In genomic region chr10:41997691-41998178, GRCm38 (mm10) we compare ENCODE assay signal across 13 mouse cellular contexts. TPM values are rescaled to one million over a fixed set of nuclear protein-coding genes. Genes with fewer than 3 reads are reported as not detected.
DNase-seq lines count a peak whose midpoint lies in the region; ATAC-seq and TF ChIP-seq lines count a peak whose summit lies in the region.
"Had no signal": no experiment of that assay in that cellular context is flagged by ENCODE, and none has a peak within 500 bp of the region (broad histone marks: within the 10 kb centered on the region; RNA-seq: fewer than 3 reads in every experiment).

No protein-coding gene starts in this region.

- TF ChIP-seq CTCF in ES-Bruce4 (IDR thresholded peaks at IDR 0.05; ENCODE audit: low read depth, low read length): no peak

- H3K27me3 ChIP-seq in ES-Bruce4 (ENCODE audit: control insufficient read depth, insufficient read depth, low read length, poor library complexity, severe bottlenecking): no peaks in the 10 kb centered on the region
- no peaks in the 10 kb centered on the region for H3K27me3 ChIP-seq in heart, embryonic 15.5 days
- H3K27me3 ChIP-seq: CH12.LX; limb, embryonic 12.5 days had no signal

- H3K4me1 ChIP-seq in ES-Bruce4 (ENCODE audit: control insufficient read depth, insufficient read depth, low read length): peaks cover 3% of the 10 kb centered on the region
- peaks cover 35% of the 10 kb centered on the region for H3K4me1 ChIP-seq in heart, embryonic 15.5 days (replicated peaks)

- no peaks in the 10 kb centered on the region for H3K9me3 ChIP-seq in ES-Bruce4 (replicated peaks; ENCODE audit: control insufficient read depth, insufficient read depth, low read length, poor library complexity, severe bottlenecking)
- H3K9me3 ChIP-seq in heart, embryonic 15.5 days (replicated peaks): no peaks in the 10 kb centered on the region
- H3K9me3 ChIP-seq: limb, embryonic 12.5 days had no signal

- H3K9ac ChIP-seq in ES-Bruce4 (ENCODE audit: low read depth, poor library complexity, severe bottlenecking): no peak overlapping the region
- no peak overlapping the region for H3K9ac ChIP-seq in heart, embryonic 15.5 days
- H3K9ac ChIP-seq: limb, embryonic 12.5 days had no signal

- H3K27ac ChIP-seq in ES-Bruce4 (ENCODE audit: insufficient read depth, low read length): 0 out of 2 replicates have a peak overlapping the region, but pooled peaks have one; percentile 5
- peak overlapping the region; percentile 79 for H3K27ac ChIP-seq in heart, embryonic 15.5 days
- H3K27ac ChIP-seq: limb, embryonic 12.5 days had no signal

- peak; percentile 96 to 97 for DNase-seq in adrenal gland, adult (ENCODE audit: inconsistent age in 2 of 2, low spot score in 1 of 2)
- peak; percentile 58 to 73 for DNase-seq in lung, adult 18-20 months
- no peak for DNase-seq in gastrocnemius, postnatal 4 days (ENCODE audit: low spot score in 2 of 2)
- no peak for DNase-seq in MN1 (ENCODE audit: low spot score)
- DNase-seq in frontal cortex, postnatal 36 days (ENCODE audit: low spot score in 2 of 2): no peak
- no peak for DNase-seq in cerebellum, postnatal 36 days
- DNase-seq: gastrocnemius, postnatal 25 days had no signal

- H3K4me3 ChIP-seq in ES-Bruce4 (ENCODE audit: low read depth, low read length): no peak overlapping the region
- no peak overlapping the region for H3K4me3 ChIP-seq in heart, embryonic 15.5 days
- H3K4me3 ChIP-seq: limb, embryonic 12.5 days had no signal

- TF ChIP-seq POLR2A in ES-Bruce4 (IDR thresholded peaks at IDR 0.05; ENCODE audit: insufficient read depth, low read length): no peak

- ATAC-seq in heart, embryonic 15.5 days (replicated peaks; ENCODE audit: insufficient number of reproducible peaks, insufficient read depth, low FRiP score, low read depth): peak; percentile 66
- ATAC-seq: intestine, postnatal 0 days had no signal

- WGBS in heart, embryonic 15.5 days: 21% methylated on average over 1 of the region's 1 CpGs

- H3K36me3 ChIP-seq in ES-Bruce4 (ENCODE audit: control insufficient read depth, insufficient read depth, low read length, poor library complexity, severe bottlenecking): no peaks in the 10 kb centered on the region
- H3K36me3 ChIP-seq in heart, embryonic 15.5 days: no peaks in the 10 kb centered on the region
- H3K36me3 ChIP-seq: limb, embryonic 12.5 days had no signal

- no peak overlapping the region for H3K4me2 ChIP-seq in heart, embryonic 15.5 days
- H3K4me2 ChIP-seq: limb, embryonic 12.5 days had no signal

- TF ChIP-seq EP300 in ES-Bruce4 (IDR thresholded peaks at IDR 0.05; ENCODE audit: insufficient read depth, low read depth, low read length): peak; percentile 82

RNA-seq across cellular contexts. Expression of gene Armc2, which starts 20.5 kb away (rescaled TPM):
- polyA plus RNA-seq in ES-Bruce4 (2011; ENCODE audit: insufficient read depth, insufficient read length, low read depth, missing spikeins): 1.2 and 3.2 TPM in 2 replicates
- polyA plus RNA-seq in heart, embryonic 15.5 days (2015; fragmentation: Nextera tagmentation; extraction: Ambion mirVana): 2.3 and 2.4 TPM in 2 replicates
- 1 to 10 TPM; 1.6 to 2.3 TPM for total RNA-seq in gastrocnemius, postnatal 4 days (2021)
- total RNA-seq: megakaryocyte, adult 5-6 weeks had no signal

Comparison
In these comparisons a context has a peak if more than half of its experiments do, and no peak if none do; other contexts are left out.
1. DNase-seq: peak in adrenal gland, adult (2 of 2) and lung, adult 18-20 months (2 of 2); none in gastrocnemius, postnatal 4 days (0 of 2), MN1 (single experiment), frontal cortex, postnatal 36 days (0 of 2) and cerebellum, postnatal 36 days (0 of 2).